Mouse (Mus musculus) ES-Bruce4 (cell line): ENCODE results near the gene Strip1. TPM values are rescaled to one million over a fixed set of nuclear protein-coding genes. Genes with fewer than 3 reads are reported as not detected.

Experiments
- H3K27ac ChIP-seq: 2 replicates; pipeline ENCODE4 v1.5.1; 2012; ENCODE audit warnings: low read length, inconsistent platforms; ENCODE audit not compliant: insufficient read depth
- H3K27me3 ChIP-seq: 2 replicates; pipeline ENCODE4 v1.6.1; 2012; ENCODE audit warnings: mild to moderate bottlenecking, low read length, inconsistent platforms; ENCODE audit not compliant: control insufficient read depth, poor library complexity, insufficient read depth, severe bottlenecking
- H3K36me3 ChIP-seq: 2 replicates; pipeline ENCODE4 v1.6.1; 2012; ENCODE audit warnings: inconsistent platforms, mild to moderate bottlenecking, low read length, moderate library complexity; ENCODE audit not compliant: control insufficient read depth, poor library complexity, insufficient read depth, severe bottlenecking
- H3K4me1 ChIP-seq: one replicate; pipeline ENCODE4 v1.8.1; 2011; ENCODE audit warnings: low read length; ENCODE audit not compliant: control insufficient read depth, insufficient read depth
- H3K4me3 ChIP-seq: 2 replicates; pipeline ENCODE4 v1.5.1; 2011; ENCODE audit warnings: low read depth, mild to moderate bottlenecking, low read length
- H3K9ac ChIP-seq: 2 replicates; pipeline ENCODE4 v1.6.1; 2012; ENCODE audit warnings: low read depth, mild to moderate bottlenecking, inconsistent platforms; ENCODE audit not compliant: poor library complexity, severe bottlenecking
- H3K9me3 ChIP-seq: replicated peaks from 2 replicates; pipeline ENCODE4 v1.6.1; 2012; ENCODE audit warnings: mild to moderate bottlenecking, low read length, inconsistent platforms; ENCODE audit not compliant: control insufficient read depth, poor library complexity, insufficient read depth, severe bottlenecking
- CTCF ChIP-seq: IDR thresholded peaks from one replicate; pipeline ENCODE4 v1.8.1; 2011; ENCODE audit warnings: low read depth, low read length
- EP300 ChIP-seq: IDR thresholded peaks from 2 replicates; pipeline ENCODE4 v1.6.1; 2011; ENCODE audit warnings: low read depth, low read length; ENCODE audit not compliant: insufficient read depth
- POLR2A ChIP-seq: IDR thresholded peaks from one replicate; pipeline ENCODE4 v1.8.1; 2011; ENCODE audit warnings: low read length; ENCODE audit not compliant: insufficient read depth
- polyA plus RNA-seq: library from polyadenylated mRNA; stranded (reverse); fragments of >200 nt; gene quantifications from 2 replicates; pipeline ENCODE4 v1.2.4, GENCODE M21; 2011; ENCODE audit warnings: low read depth; ENCODE audit not compliant: missing spikeins, insufficient read depth, insufficient read length

Gene Strip1
- polyA plus RNA-seq, 1 experiment = 23.5 TPM

DNA sequence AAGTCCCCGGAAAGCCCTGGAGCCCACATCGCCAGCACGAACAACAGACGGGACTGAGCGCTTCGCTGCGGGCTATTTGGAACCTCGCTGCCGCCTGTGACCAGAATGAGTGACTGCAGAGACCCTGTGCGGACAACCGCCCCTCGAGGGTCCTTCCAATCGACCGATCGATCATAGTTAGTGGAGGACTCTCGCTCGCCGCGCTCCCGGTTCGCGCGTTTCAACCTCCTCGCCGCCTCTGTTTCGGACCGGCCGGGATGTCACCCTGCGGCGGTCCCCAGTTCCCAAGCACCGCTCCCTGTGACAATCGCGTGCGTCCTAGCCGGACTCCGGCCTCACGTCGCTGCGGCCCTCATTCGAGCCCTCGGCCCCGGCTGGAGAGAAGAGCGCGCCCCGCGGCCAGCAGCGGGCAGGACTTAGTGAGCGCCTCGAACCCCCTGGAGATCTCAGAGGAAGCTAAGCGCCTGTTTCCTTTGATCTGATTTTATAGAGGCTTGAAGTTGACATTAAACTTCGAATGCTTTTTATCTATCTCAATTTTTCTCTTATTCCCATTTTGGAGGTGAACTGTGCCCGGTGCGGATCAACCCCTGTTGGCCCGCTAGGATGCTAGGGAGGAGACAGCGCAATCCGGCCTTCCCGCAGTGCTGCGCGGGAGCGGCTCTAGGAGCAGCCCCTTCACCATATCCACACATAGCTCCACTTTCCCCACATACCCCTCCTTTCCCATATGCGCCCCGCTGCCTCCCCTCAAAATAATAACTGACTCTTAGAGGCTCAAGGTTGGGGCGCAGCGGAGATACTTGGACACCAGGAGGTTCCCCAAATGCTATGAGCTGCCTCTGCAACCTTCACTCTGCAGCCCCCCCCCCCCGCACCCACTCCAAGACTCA is 48.4 kb downstream of the Strip1 start:
- TF ChIP-seq POLR2A (no peak), CTCF (no peak), EP300 (no peak)
- H3K36me3 ChIP-seq = no peaks in the 10 kb centered on the region
- H3K4me3 ChIP-seq = peak overlapping the region; percentile 58
- H3K27me3 ChIP-seq = peaks cover 15% of the 10 kb centered on the region
- H3K4me1 ChIP-seq = no peaks in the 10 kb centered on the region
- peak overlapping the region; percentile 30; the same call in 1 of the 2 replicates for H3K9ac ChIP-seq
- no peaks in the 10 kb centered on the region for H3K9me3 ChIP-seq
- no peak overlapping the region for H3K27ac ChIP-seq

DNA sequence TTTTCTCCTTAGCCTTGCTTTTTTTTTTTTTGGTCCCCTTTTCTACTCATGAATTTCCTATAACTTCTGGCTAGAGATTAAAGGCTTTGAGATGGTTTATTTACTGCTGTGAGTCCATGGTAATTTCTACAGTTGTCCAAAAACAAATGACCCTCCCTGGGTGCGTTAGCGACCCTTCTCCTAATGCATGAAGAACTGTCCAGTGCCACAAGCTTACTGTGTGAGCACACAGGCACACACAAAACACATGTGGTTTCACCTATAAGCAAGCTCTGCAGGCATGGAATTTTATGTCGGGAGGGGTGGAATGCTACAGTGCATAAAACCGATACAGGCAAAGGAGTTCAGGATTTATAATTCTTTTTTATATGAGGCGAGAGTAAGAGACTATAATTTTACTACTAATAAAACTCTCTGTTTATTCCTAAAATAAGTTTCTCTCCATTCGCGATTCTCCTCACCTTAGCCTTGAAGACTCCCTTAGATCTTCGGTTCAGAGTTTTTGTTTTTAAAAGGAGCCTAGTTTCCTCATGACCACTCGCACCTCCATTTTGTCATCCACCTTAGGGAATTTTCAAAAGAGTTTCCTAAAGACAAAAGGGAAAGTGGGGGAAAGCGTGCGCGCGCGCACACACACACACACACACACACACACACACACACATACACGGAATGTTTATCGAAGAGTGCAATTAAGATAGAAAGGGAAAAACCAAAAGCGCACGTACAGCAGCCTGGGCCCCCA is 49.2 kb downstream of the Strip1 start:
- Histone ChIP-seq H3K27ac (no peak overlapping the region), H3K9ac (peak overlapping the region; percentile 30; the same call in 1 of the 2 replicates), H3K4me3 (peak overlapping the region; percentile 58; the same call in 1 of the 2 replicates), H3K36me3 (no peaks in the 10 kb centered on the region), H3K4me1 (no peaks in the 10 kb centered on the region), H3K9me3 (no peaks in the 10 kb centered on the region), H3K27me3 (peaks cover 15% of the 10 kb centered on the region)
- TF ChIP-seq CTCF (no peak), EP300 (no peak), POLR2A (no peak)

DNA sequence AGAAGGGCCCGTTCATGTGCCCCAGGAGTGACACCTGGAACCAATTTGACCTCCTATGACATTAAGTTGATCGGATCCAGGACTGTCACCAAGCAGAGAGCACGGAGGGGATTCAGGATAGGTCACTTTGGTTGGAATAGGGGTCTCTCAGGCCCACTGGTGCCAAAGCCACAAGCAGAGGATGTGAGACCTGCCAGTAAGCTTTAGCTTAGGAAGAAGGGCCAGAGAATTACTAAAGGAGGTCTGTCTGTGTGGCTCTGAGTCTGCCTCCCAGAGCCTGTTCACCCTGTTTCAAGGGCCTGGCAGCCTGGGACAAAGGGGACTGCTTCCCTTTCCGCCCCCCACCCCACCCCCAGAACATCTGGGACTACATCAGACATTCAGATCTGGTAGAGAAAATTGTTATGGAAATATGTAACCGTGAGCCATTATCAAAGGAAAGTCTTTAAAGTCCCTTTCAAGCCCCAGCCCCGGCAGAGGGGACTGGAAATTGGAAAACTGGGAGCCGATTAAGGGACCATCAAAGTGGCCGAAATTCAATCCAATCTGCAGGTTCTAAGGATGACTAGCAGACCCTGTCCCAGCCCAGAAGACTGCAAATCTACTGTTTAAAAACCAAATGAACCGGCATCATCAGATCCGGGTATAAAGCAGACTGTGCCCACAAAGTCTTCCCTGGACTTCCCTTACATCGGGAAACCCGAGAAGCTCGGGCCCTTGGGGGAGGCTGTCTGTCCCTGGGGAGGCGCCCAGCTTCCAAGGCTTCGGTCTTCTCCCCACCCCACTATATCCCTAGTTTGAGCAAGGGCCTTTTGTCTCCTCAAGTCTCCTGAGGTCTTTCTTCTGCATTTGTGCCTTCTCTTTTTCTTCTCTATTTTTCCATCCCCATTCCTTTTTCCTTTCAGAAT is 50.1 kb downstream of the Strip1 start:
- H3K27ac ChIP-seq = no peak overlapping the region
- H3K4me1 ChIP-seq = no peaks in the 10 kb centered on the region
- H3K4me3 ChIP-seq = no peak overlapping the region
- TF ChIP-seq POLR2A (no peak), CTCF (no peak), EP300 (no peak)
- no peak overlapping the region for H3K9ac ChIP-seq
- no peaks in the 10 kb centered on the region for H3K36me3 ChIP-seq
- no peaks in the 10 kb centered on the region for H3K9me3 ChIP-seq
- peaks cover 15% of the 10 kb centered on the region for H3K27me3 ChIP-seq

DNA sequence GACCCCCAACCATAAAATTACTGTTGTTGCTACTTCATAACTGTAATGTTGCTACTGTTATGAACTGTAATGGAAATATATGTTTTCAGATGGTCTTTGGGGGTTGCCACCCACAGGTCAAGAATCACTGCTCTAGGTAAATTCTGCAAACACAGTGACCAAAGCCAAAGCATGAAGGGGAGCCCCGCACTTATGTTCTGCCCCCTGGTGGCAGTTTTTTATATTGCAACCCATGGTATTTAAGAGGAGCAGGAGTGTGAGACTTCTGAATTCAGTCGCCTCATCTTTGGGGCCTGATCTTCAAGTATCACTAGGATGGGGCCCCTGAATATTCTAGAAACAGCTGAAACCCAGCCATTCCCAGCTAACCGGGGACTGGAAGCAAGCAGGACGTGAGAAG is 52.0 kb downstream of the Strip1 start:
- no peak for TF ChIP-seq POLR2A
- TF ChIP-seq EP300 = no peak
- TF ChIP-seq CTCF = peak; percentile 44
- Histone ChIP-seq H3K36me3 (no peaks in the 10 kb centered on the region), H3K9me3 (no peaks in the 10 kb centered on the region), H3K27me3 (peaks cover 14% of the 10 kb centered on the region), H3K9ac (no peak overlapping the region), H3K4me3 (no peak overlapping the region), H3K4me1 (no peaks in the 10 kb centered on the region), H3K27ac (no peak overlapping the region)

DNA sequence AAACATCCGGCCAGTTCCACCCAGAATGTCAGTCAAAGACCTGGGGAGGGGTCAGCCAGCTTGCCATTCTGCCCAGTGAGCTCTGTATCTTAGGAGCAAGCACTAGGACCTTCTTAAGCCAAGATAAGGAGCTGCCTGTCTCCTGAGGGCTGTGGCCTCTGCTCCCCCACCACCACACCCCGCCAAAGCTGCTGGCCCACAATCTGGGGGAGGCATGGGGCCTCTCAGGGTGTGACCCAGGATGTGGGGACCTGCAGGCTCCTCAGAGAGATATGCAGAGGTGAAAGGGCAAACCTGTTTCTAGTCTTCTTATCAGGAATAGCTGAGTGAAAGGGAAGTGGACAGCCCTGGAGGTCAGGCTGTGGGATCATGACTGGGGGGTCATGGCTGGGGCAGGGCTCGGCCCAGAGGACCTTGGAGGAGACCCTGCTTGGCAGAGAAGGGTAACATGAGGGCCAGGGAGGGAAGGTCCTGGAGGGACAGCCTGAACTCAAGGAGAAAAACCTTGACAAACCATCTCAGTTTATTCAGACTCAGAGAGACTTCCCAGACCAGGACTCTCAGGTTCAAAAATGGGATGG is 53.6 kb downstream of the Strip1 start:
- Histone ChIP-seq H3K4me1 (no peaks in the 10 kb centered on the region), H3K4me3 (no peak overlapping the region), H3K27ac (no peak overlapping the region), H3K36me3 (no peaks in the 10 kb centered on the region), H3K27me3 (peaks cover 5% of the 10 kb centered on the region; the same call in 1 of the 2 replicates), H3K9me3 (no peaks in the 10 kb centered on the region), H3K9ac (no peak overlapping the region)
- TF ChIP-seq CTCF (no peak), EP300 (no peak), POLR2A (no peak)
